Comparison of ENCODE assay signal across 15 mouse cellular contexts in genomic region chr11:17414531-17414930, GRCm38 (mm10).
DNase-seq lines count a peak whose midpoint lies in the region; ATAC-seq and TF ChIP-seq lines count a peak whose summit lies in the region.
"Had no signal": no experiment of that assay in that cellular context is flagged by ENCODE, and none has a peak within 500 bp of the region (broad histone marks: within the 10 kb centered on the region; RNA-seq: fewer than 3 reads in every experiment).

No protein-coding gene starts in this region.

- H3K27me3 ChIP-seq in forebrain, embryonic 10.5 days (ENCODE audit: poor library complexity, severe bottlenecking): no peaks in the 10 kb centered on the region
- no peaks in the 10 kb centered on the region for H3K27me3 ChIP-seq in forebrain, embryonic 16.5 days (replicated peaks; ENCODE audit: control insufficient read depth, insufficient read depth, low read length)
- no peaks in the 10 kb centered on the region for H3K27me3 ChIP-seq in forebrain, embryonic 14.5 days (replicated peaks; ENCODE audit: control insufficient read depth, insufficient read depth, low read length)
- H3K27me3 ChIP-seq in limb, embryonic 10.5 days (ENCODE audit: low read depth, poor library complexity, severe bottlenecking): no peaks in the 10 kb centered on the region
- H3K27me3 ChIP-seq: embryonic facial prominence, embryonic 15.5 days had no signal

- intact Hi-C loops in left cerebral cortex, adult 2 months (cut with DNase I): no loop called here

- TF ChIP-seq POLR2A in brain, embryonic 14.5 days (IDR thresholded peaks at IDR 0.05; ENCODE audit: borderline replicate concordance, extremely low read depth, insufficient read depth, insufficient read length, poor library complexity, severe bottlenecking): no peak

- H3K4me3 ChIP-seq in forebrain, embryonic 10.5 days: no peak overlapping the region
- H3K4me3 ChIP-seq in forebrain, embryonic 16.5 days (replicated peaks; ENCODE audit: low read length): no peak overlapping the region
- H3K4me3 ChIP-seq in forebrain, embryonic 14.5 days (ENCODE audit: low read depth, low read length): no peak overlapping the region
- no peak overlapping the region for H3K4me3 ChIP-seq in limb, embryonic 10.5 days
- H3K4me3 ChIP-seq in left cerebral cortex, adult 2 months: no peak overlapping the region
- H3K4me3 ChIP-seq: embryonic facial prominence, embryonic 15.5 days; myocyte had no signal

- no peak overlapping the region for H3K4me2 ChIP-seq in forebrain, embryonic 16.5 days (ENCODE audit: low read length)
- H3K4me2 ChIP-seq in forebrain, embryonic 14.5 days (ENCODE audit: low read length): no peak overlapping the region
- H3K4me2 ChIP-seq: embryonic facial prominence, embryonic 15.5 days had no signal

- H3K36me3 ChIP-seq in forebrain, embryonic 10.5 days (replicated peaks): no peaks in the 10 kb centered on the region
- H3K36me3 ChIP-seq in forebrain, embryonic 16.5 days (ENCODE audit: control insufficient read depth, insufficient read depth): no peaks in the 10 kb centered on the region
- H3K36me3 ChIP-seq in forebrain, embryonic 14.5 days (ENCODE audit: control insufficient read depth, insufficient read depth, low read length): no peaks in the 10 kb centered on the region
- no peaks in the 10 kb centered on the region for H3K36me3 ChIP-seq in limb, embryonic 10.5 days
- H3K36me3 ChIP-seq: embryonic facial prominence, embryonic 15.5 days had no signal

- DNase-seq in forebrain, embryonic 10.5 days (ENCODE audit: extremely low spot score, low spot score): peak; percentile 32
- peak; percentile 81 for DNase-seq in brain, embryonic 14.5 days (ENCODE audit: low read depth)
- peak; percentile 61 for DNase-seq in forebrain, embryonic 14.5 days (ENCODE audit: low spot score)
- DNase-seq in limb, embryonic 10.5 days (ENCODE audit: low spot score): no peak
- DNase-seq in kidney, postnatal 10 days: no peak
- DNase-seq in left cerebral cortex, adult 2 months (ENCODE audit: extremely low spot score in 1 of 2, low spot score in 2 of 2): no peak
- DNase-seq: cerebellum, adult 11-12 months; gastrocnemius, postnatal 36 days; kidney, adult 8-10 months; layer of hippocampus, adult 9-11 months; liver had no signal

- TF ChIP-seq CTCF in brain, embryonic 14.5 days (IDR thresholded peaks at IDR 0.05; ENCODE audit: borderline replicate concordance, extremely low read depth, insufficient read depth, insufficient read length): no peak
- no peak for TF ChIP-seq CTCF in left cerebral cortex, adult 2 months (IDR thresholded peaks at IDR 0.05)

- no peaks in the 10 kb centered on the region for H3K9me3 ChIP-seq in forebrain, embryonic 10.5 days
- no peaks in the 10 kb centered on the region for H3K9me3 ChIP-seq in forebrain, embryonic 16.5 days (ENCODE audit: control insufficient read depth, low read length)
- H3K9me3 ChIP-seq in forebrain, embryonic 14.5 days (replicated peaks; ENCODE audit: control insufficient read depth, low read length): no peaks in the 10 kb centered on the region
- H3K9me3 ChIP-seq in limb, embryonic 10.5 days (replicated peaks): no peaks in the 10 kb centered on the region
- H3K9me3 ChIP-seq: embryonic facial prominence, embryonic 15.5 days had no signal

- 19% methylated on average over 1 of the region's 1 CpGs for WGBS in forebrain, embryonic 10.5 days
- 0% methylated on average over 1 of the region's 1 CpGs for WGBS in forebrain, embryonic 16.5 days
- 3% methylated on average over 1 of the region's 1 CpGs for WGBS in forebrain, embryonic 14.5 days
- WGBS in limb, embryonic 10.5 days: 15% methylated on average over 1 of the region's 1 CpGs

- ATAC-seq in forebrain, embryonic 16.5 days: no peak
- ATAC-seq in forebrain, embryonic 14.5 days: peak; percentile 71; the same call in 1 of the 2 replicates
- no peak for ATAC-seq in megakaryocyte progenitor cell, adult 5-6 weeks (replicated peaks; ENCODE audit: poor library complexity)

- H3K27ac ChIP-seq in forebrain, embryonic 10.5 days: peak overlapping the region; percentile 66
- H3K27ac ChIP-seq in forebrain, embryonic 16.5 days (ENCODE audit: low read length): no peak overlapping the region
- no peak overlapping the region for H3K27ac ChIP-seq in forebrain, embryonic 14.5 days (ENCODE audit: low read depth, low read length)
- peak overlapping the region; percentile 51; the same call in 1 of the 2 replicates for H3K27ac ChIP-seq in limb, embryonic 10.5 days
- H3K27ac ChIP-seq in left cerebral cortex, adult 2 months: no peak overlapping the region
- H3K27ac ChIP-seq: embryonic facial prominence, embryonic 15.5 days had no signal

- peaks cover 25% of the 10 kb centered on the region for H3K4me1 ChIP-seq in forebrain, embryonic 10.5 days
- peaks cover 2% of the 10 kb centered on the region; the same call in 1 of the 2 replicates for H3K4me1 ChIP-seq in forebrain, embryonic 16.5 days (replicated peaks; ENCODE audit: control insufficient read depth, insufficient read depth, low read length)
- 0 out of 2 replicates have a peak, but pooled peaks cover 3% of the 10 kb centered on the region for H3K4me1 ChIP-seq in forebrain, embryonic 14.5 days (ENCODE audit: control insufficient read depth, insufficient read depth, low read length)
- H3K4me1 ChIP-seq in limb, embryonic 10.5 days: peaks cover 11% of the 10 kb centered on the region
- H3K4me1 ChIP-seq: embryonic facial prominence, embryonic 15.5 days had no signal

- no peak overlapping the region for H3K9ac ChIP-seq in forebrain, embryonic 16.5 days (replicated peaks; ENCODE audit: low read depth, low read length)
- H3K9ac ChIP-seq in forebrain, embryonic 14.5 days (ENCODE audit: low read length): no peak overlapping the region
- H3K9ac ChIP-seq: embryonic facial prominence, embryonic 15.5 days had no signal

Comparison
In these comparisons a context has a peak if more than half of its experiments do, and no peak if none do; other contexts are left out.
1. H3K27ac ChIP-seq: peak in forebrain, embryonic 10.5 days (single experiment) and limb, embryonic 10.5 days (single experiment); none in forebrain, embryonic 16.5 days (single experiment), forebrain, embryonic 14.5 days (single experiment) and left cerebral cortex, adult 2 months (single experiment).
2. DNase-seq: peak in forebrain, embryonic 10.5 days (single experiment), brain, embryonic 14.5 days (single experiment) and forebrain, embryonic 14.5 days (single experiment); none in limb, embryonic 10.5 days (single experiment), kidney, postnatal 10 days (single experiment) and left cerebral cortex, adult 2 months (0 of 2).